Comparison of ENCODE assay signal across 20 mouse cellular contexts in the genomic region with DNA sequence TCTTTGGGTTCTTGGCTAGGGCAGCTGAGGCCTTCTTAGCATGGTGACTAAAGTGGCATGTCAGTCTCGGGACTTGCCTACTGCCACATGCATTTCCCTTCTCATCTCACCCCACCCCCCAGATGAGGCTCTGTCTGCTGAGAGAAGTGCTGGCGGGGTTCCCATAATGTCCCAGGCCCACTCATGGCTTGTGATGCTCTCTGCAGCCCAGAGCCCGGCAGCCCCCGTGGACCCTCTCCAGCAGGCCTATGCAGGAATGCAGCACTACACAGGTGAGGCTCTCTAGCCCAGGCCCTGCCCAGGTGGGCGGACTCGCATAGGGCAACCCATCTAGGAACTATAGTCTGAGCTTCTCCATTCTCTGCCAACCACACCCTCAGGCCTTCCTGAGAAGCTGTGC. TPM values are rescaled to one million over a fixed set of nuclear protein-coding genes. Genes with fewer than 3 reads are reported as not detected.
DNase-seq lines count a peak whose midpoint lies in the region; ATAC-seq and TF ChIP-seq lines count a peak whose summit lies in the region.
"Had no signal": no experiment of that assay in that cellular context is flagged by ENCODE, and none has a peak within 500 bp of the region (broad histone marks: within the 10 kb centered on the region; RNA-seq: fewer than 3 reads in every experiment).

No protein-coding gene starts in this region.

- no peak overlapping the region for H3K4me2 ChIP-seq in forebrain, embryonic 12.5 days
- H3K4me2 ChIP-seq in forebrain, postnatal 0 days (ENCODE audit: low read depth) = no peak overlapping the region
- no peak overlapping the region for H3K4me2 ChIP-seq in forebrain, embryonic 15.5 days (replicated peaks)
- H3K4me2 ChIP-seq: limb, embryonic 12.5 days; liver, embryonic 15.5 days had no signal

- H3K9me3 ChIP-seq in forebrain, embryonic 12.5 days = no peaks in the 10 kb centered on the region
- no peaks in the 10 kb centered on the region for H3K9me3 ChIP-seq in forebrain, postnatal 0 days (ENCODE audit: low read length)
- H3K9me3 ChIP-seq in forebrain, embryonic 15.5 days = no peaks in the 10 kb centered on the region
- H3K9me3 ChIP-seq: limb, embryonic 12.5 days; liver, embryonic 15.5 days had no signal

- no peak for DNase-seq in forebrain, postnatal 0 days
- peak; percentile 35 for DNase-seq in lung, postnatal 10 days
- no peak for DNase-seq in lung, postnatal 36 days
- DNase-seq in 3T3-L1 (ENCODE audit: low read depth, low spot score) = peak; percentile 17
- no peak for DNase-seq in urinary bladder, postnatal 4 days (ENCODE audit: low spot score in 2 of 2)
- DNase-seq in thymus, postnatal 4 days = no peak
- DNase-seq: adrenal gland, postnatal 36 days; heart, adult 18-20 months; heart, postnatal 14 days; kidney, postnatal 14 days had no signal

- H3K4me3 ChIP-seq in forebrain, embryonic 12.5 days (replicated peaks) = no peak overlapping the region
- no peak overlapping the region for H3K4me3 ChIP-seq in forebrain, postnatal 0 days (ENCODE audit: low read depth, low read length)
- no peak overlapping the region for H3K4me3 ChIP-seq in forebrain, embryonic 15.5 days
- H3K4me3 ChIP-seq: erythroblast, embryonic 14.5 days; limb, embryonic 12.5 days; liver, embryonic 15.5 days had no signal

- H3K36me3 ChIP-seq in forebrain, embryonic 12.5 days (replicated peaks) = peaks cover 72% of the 10 kb centered on the region
- H3K36me3 ChIP-seq in forebrain, postnatal 0 days (ENCODE audit: insufficient read depth) = peaks cover 66% of the 10 kb centered on the region
- peaks cover 68% of the 10 kb centered on the region for H3K36me3 ChIP-seq in forebrain, embryonic 15.5 days
- H3K36me3 ChIP-seq: liver, embryonic 15.5 days had no signal

- WGBS in forebrain, embryonic 12.5 days = 84% methylated on average over 6 of the region's 6 CpGs
- WGBS in forebrain, postnatal 0 days = 59% methylated on average over 6 of the region's 6 CpGs
- 72% methylated on average over 6 of the region's 6 CpGs for WGBS in forebrain, embryonic 15.5 days

- peaks cover 74% of the 10 kb centered on the region for H3K4me1 ChIP-seq in forebrain, embryonic 12.5 days
- peaks cover 29% of the 10 kb centered on the region for H3K4me1 ChIP-seq in forebrain, postnatal 0 days (ENCODE audit: insufficient read depth)
- peaks cover 69% of the 10 kb centered on the region for H3K4me1 ChIP-seq in forebrain, embryonic 15.5 days
- H3K4me1 ChIP-seq: liver, embryonic 15.5 days had no signal

- no peak for ATAC-seq in forebrain, embryonic 12.5 days (ENCODE audit: low FRiP score)
- no peak for ATAC-seq in forebrain, postnatal 0 days
- ATAC-seq in forebrain, embryonic 15.5 days (replicated peaks) = no peak
- ATAC-seq: activated CD4-positive, CD25-positive, alpha-beta regulatory T cell, adult 4 months; CD4-positive, CD25-positive, alpha-beta regulatory T cell, adult 4 months; intestine, postnatal 0 days had no signal

- no peak for TF ChIP-seq CTCF in forebrain, postnatal 0 days (IDR thresholded peaks at IDR 0.05; ENCODE audit: low read depth)

- H3K27ac ChIP-seq in forebrain, embryonic 12.5 days = peak overlapping the region; percentile 61; the same call in 1 of the 2 replicates
- no peak overlapping the region for H3K27ac ChIP-seq in forebrain, postnatal 0 days (ENCODE audit: low read depth, low read length)
- peak overlapping the region; percentile 29; the same call in 1 of the 2 replicates for H3K27ac ChIP-seq in forebrain, embryonic 15.5 days (replicated peaks)
- H3K27ac ChIP-seq: limb, embryonic 12.5 days; liver, embryonic 15.5 days; macrophage had no signal

- no peak overlapping the region for H3K9ac ChIP-seq in forebrain, embryonic 12.5 days
- no peak overlapping the region for H3K9ac ChIP-seq in forebrain, postnatal 0 days
- no peak overlapping the region for H3K9ac ChIP-seq in forebrain, embryonic 15.5 days (replicated peaks)
- H3K9ac ChIP-seq: limb, embryonic 12.5 days; liver, embryonic 15.5 days had no signal

- no peaks in the 10 kb centered on the region for H3K27me3 ChIP-seq in forebrain, embryonic 12.5 days
- no peaks in the 10 kb centered on the region for H3K27me3 ChIP-seq in forebrain, postnatal 0 days (ENCODE audit: insufficient read depth, low read length)
- H3K27me3 ChIP-seq in forebrain, embryonic 15.5 days = no peaks in the 10 kb centered on the region
- H3K27me3 ChIP-seq: limb, embryonic 12.5 days; liver, embryonic 15.5 days had no signal

RNA-seq across cellular contexts. Expression of a gene that starts 7.4 kb away (rescaled TPM):
- 18.1 and 19.7 TPM in 2 replicates for polyA plus RNA-seq in forebrain, embryonic 12.5 days (2016; fragmentation: Nextera tagmentation; extraction: Ambion mirVana)
- total RNA-seq in forebrain, postnatal 0 days (2014; rRNA removed) = 7.3 and 14.2 TPM in 2 replicates
- polyA plus RNA-seq in forebrain, postnatal 0 days (2015; fragmentation: Nextera tagmentation; extraction: Ambion mirVana) = 24.7 and 27.1 TPM in 2 replicates
- 14.1 and 18.0 TPM in 2 replicates for polyA plus RNA-seq in forebrain, embryonic 15.5 days (2015; fragmentation: Nextera tagmentation; extraction: Ambion mirVana)
- polyA plus RNA-seq: erythroblast, embryonic 14.5 days had no signal

RNA-seq across cellular contexts. Expression of a gene that starts 9.5 kb away (rescaled TPM):
- 218 and 251 TPM in 2 replicates for polyA plus RNA-seq in forebrain, embryonic 12.5 days (2016; fragmentation: Nextera tagmentation; extraction: Ambion mirVana)
- 223 and 278 TPM in 2 replicates for total RNA-seq in forebrain, postnatal 0 days (2014; rRNA removed)
- polyA plus RNA-seq in forebrain, postnatal 0 days (2015; fragmentation: Nextera tagmentation; extraction: Ambion mirVana) = 247 and 295 TPM in 2 replicates
- 331 and 337 TPM in 2 replicates for polyA plus RNA-seq in forebrain, embryonic 15.5 days (2015; fragmentation: Nextera tagmentation; extraction: Ambion mirVana)
- total RNA-seq: gastrocnemius, adult 18-20 months; heart, adult 18-20 months; heart, postnatal 14 days had no signal
- polyA plus RNA-seq: erythroblast, embryonic 14.5 days; macrophage had no signal

RNA-seq across cellular contexts. Expression of a gene that starts 43.9 kb away (rescaled TPM):
- polyA plus RNA-seq in forebrain, embryonic 12.5 days (2016; fragmentation: Nextera tagmentation; extraction: Ambion mirVana) = 1.0 and 1.3 TPM in 2 replicates
- total RNA-seq in forebrain, postnatal 0 days (2014; rRNA removed) = not detected in 2 replicates
- 0.34 and 0.85 TPM in 2 replicates for polyA plus RNA-seq in forebrain, postnatal 0 days (2015; fragmentation: Nextera tagmentation; extraction: Ambion mirVana)
- 1.6 and 1.7 TPM in 2 replicates for polyA plus RNA-seq in forebrain, embryonic 15.5 days (2015; fragmentation: Nextera tagmentation; extraction: Ambion mirVana)
- total RNA-seq: adrenal gland, postnatal 36 days; gastrocnemius, adult 18-20 months; heart, adult 18-20 months; heart, postnatal 14 days had no signal
- polyA plus RNA-seq: erythroblast, embryonic 14.5 days; macrophage had no signal

RNA-seq across cellular contexts. Expression of a gene that starts 44.5 kb away (rescaled TPM):
- polyA plus RNA-seq in forebrain, embryonic 12.5 days (2016; fragmentation: Nextera tagmentation; extraction: Ambion mirVana) = 63.2 and 63.9 TPM in 2 replicates
- 66.4 and 71.6 TPM in 2 replicates for total RNA-seq in forebrain, postnatal 0 days (2014; rRNA removed)
- polyA plus RNA-seq in forebrain, postnatal 0 days (2015; fragmentation: Nextera tagmentation; extraction: Ambion mirVana) = 51.9 and 56.7 TPM in 2 replicates
- 61.7 and 62.7 TPM in 2 replicates for polyA plus RNA-seq in forebrain, embryonic 15.5 days (2015; fragmentation: Nextera tagmentation; extraction: Ambion mirVana)

Comparison
In these comparisons a context has a peak if more than half of its experiments do, and no peak if none do; other contexts are left out.
1. DNase-seq: peak in lung, postnatal 10 days (single experiment) and 3T3-L1 (single experiment); none in forebrain, postnatal 0 days (single experiment), lung, postnatal 36 days (single experiment), urinary bladder, postnatal 4 days (0 of 2) and thymus, postnatal 4 days (single experiment).